Mouse (Mus musculus) hindlimb bud, embryonic 11.5 days (tissue): ENCODE measurements at regions not wholly inside any gene's neighbourhood (a gene's known extent, or its start where the extent isn't known, plus 50 kb on each side); places are given as distances from the start of the nearest gene placed in this dataset.
"Not testable (repeated sequence)": the region's sequence is repeated elsewhere in the genome, so short reads cannot be mapped to it uniquely, and the experiment has no call there.

Experiments used
- DNase-seq: peaks from one replicate; pipeline ENCODE4 v3.0.0-alpha.2; 2012; ENCODE audit warnings: low read depth, low spot score; ENCODE audit errors: extremely low spot score

GRCm38 (mm10) chr8:118209301-118209700 is 74.2 kb upstream of the Cdh13 start:
- DNase-seq = not testable (repeated sequence)

- no peak for DNase-seq
Measured at GRCm38 (mm10) chr8:118190866-118191265, 92.7 kb upstream of the Cdh13 start.

GRCm38 (mm10) chr8:118189226-118189625 is 94.3 kb upstream of the Cdh13 start:
- DNase-seq = no peak

GRCm38 (mm10) chr8:118169001-118169413 is 114.5 kb upstream of the Cdh13 start:
- no peak for DNase-seq

GRCm38 (mm10) chr8:118162171-118162570 is 121.4 kb upstream of the Cdh13 start:
- no peak for DNase-seq

GRCm38 (mm10) chr8:118147359-118148205 is 136.0 kb upstream of the Cdh13 start:
- DNase-seq = no peak

GRCm38 (mm10) chr8:118144546-118144945 is 139.0 kb upstream of the Cdh13 start:
- no peak for DNase-seq

- DNase-seq = no peak
Measured at GRCm38 (mm10) chr8:118142311-118142710, 141.2 kb upstream of the Cdh13 start.

GRCm38 (mm10) chr8:118139928-118140327 is 143.6 kb upstream of the Cdh13 start:
- no peak for DNase-seq

GRCm38 (mm10) chr8:118137846-118138245 is 145.7 kb upstream of the Cdh13 start:
- no peak for DNase-seq

GRCm38 (mm10) chr8:118124993-118125392 is 158.5 kb upstream of the Cdh13 start:
- no peak for DNase-seq

- no peak for DNase-seq
Measured at GRCm38 (mm10) chr8:118114253-118114652, 169.3 kb upstream of the Cdh13 start.

- no peak for DNase-seq
Measured at GRCm38 (mm10) chr8:118104464-118105050, 179.0 kb upstream of the Cdh13 start.

- DNase-seq = no peak
Measured at GRCm38 (mm10) chr8:118101346-118101745, 182.2 kb upstream of the Cdh13 start.

- DNase-seq = no peak
Measured at GRCm38 (mm10) chr8:118062736-118063135, 220.8 kb upstream of the Cdh13 start.

GRCm38 (mm10) chr8:118056781-118057180 is 226.8 kb upstream of the Cdh13 start:
- no peak for DNase-seq

- no peak for DNase-seq
Measured at GRCm38 (mm10) chr8:118055536-118055935, 228.0 kb upstream of the Cdh13 start.

- no peak for DNase-seq
Measured at GRCm38 (mm10) chr8:118050386-118050785, 233.1 kb upstream of the Cdh13 start.

- DNase-seq = no peak
Measured at GRCm38 (mm10) chr8:118042253-118042860, 240.6 kb upstream of the Mphosph6 start.

- DNase-seq = no peak
Measured at GRCm38 (mm10) chr8:118041253-118041652, 239.5 kb upstream of the Mphosph6 start.

GRCm38 (mm10) chr8:118037801-118038200 is 236.1 kb upstream of the Mphosph6 start:
- DNase-seq = no peak

- no peak for DNase-seq
Measured at GRCm38 (mm10) chr8:118034051-118034450, 232.3 kb upstream of the Mphosph6 start.
